Mouse (Mus musculus): ENCODE results near the gene Fam166a. TPM values are rescaled to one million over a fixed set of nuclear protein-coding genes. Genes with fewer than 3 reads are reported as not detected.

The Fam166a gene
- polyA plus RNA-seq, 1 experiment: 0.55 TPM

DNA sequence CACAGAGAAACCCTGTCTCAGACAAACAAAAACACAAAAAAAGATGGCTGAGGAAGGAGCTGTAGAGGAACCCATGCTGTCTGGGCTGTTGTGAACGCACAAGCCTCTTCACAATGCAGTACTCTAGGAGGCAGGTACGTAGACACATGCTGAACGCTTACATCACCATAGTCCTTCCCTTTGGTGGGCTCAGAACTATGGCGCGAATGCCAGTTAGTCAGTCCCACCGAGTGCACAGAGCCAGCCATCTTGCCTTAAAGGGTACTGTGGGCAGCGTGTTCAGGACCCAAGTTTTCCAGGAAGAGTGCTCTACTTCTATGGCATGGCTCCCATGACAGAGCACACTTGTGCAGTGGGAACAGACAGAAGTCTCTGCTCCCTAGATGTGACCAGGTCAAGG lies 34.0 kb upstream of the Fam166a start:
- DNase-seq: no peak
- H3K4me1 ChIP-seq (ENCODE audit: control insufficient read depth, insufficient read depth, low read length): no peaks in the 10 kb centered on the region; the same call in 1 of the 2 replicates
- TF ChIP-seq CTCF (conservative IDR thresholded peaks at IDR 0.05; ENCODE audit: insufficient read depth, insufficient read length, low read depth, low read length) (no peak), POLR2A (IDR thresholded peaks at IDR 0.05; ENCODE audit: low read depth, low read length) (no peak)
- no peak overlapping the region for H3K4me3 ChIP-seq (ENCODE audit: insufficient read depth, low read depth, low read length)
- H3K27me3 ChIP-seq (replicated peaks; ENCODE audit: control insufficient read depth, insufficient read depth, low read length): no peaks in the 10 kb centered on the region
- H3K27ac ChIP-seq (ENCODE audit: insufficient read depth, low read depth, low read length): no peak overlapping the region
- WGBS: 96% methylated on average over 7 of the region's 7 CpGs
- no peaks in the 10 kb centered on the region for H3K36me3 ChIP-seq (ENCODE audit: control insufficient read depth, insufficient read depth, low read length)

DNA sequence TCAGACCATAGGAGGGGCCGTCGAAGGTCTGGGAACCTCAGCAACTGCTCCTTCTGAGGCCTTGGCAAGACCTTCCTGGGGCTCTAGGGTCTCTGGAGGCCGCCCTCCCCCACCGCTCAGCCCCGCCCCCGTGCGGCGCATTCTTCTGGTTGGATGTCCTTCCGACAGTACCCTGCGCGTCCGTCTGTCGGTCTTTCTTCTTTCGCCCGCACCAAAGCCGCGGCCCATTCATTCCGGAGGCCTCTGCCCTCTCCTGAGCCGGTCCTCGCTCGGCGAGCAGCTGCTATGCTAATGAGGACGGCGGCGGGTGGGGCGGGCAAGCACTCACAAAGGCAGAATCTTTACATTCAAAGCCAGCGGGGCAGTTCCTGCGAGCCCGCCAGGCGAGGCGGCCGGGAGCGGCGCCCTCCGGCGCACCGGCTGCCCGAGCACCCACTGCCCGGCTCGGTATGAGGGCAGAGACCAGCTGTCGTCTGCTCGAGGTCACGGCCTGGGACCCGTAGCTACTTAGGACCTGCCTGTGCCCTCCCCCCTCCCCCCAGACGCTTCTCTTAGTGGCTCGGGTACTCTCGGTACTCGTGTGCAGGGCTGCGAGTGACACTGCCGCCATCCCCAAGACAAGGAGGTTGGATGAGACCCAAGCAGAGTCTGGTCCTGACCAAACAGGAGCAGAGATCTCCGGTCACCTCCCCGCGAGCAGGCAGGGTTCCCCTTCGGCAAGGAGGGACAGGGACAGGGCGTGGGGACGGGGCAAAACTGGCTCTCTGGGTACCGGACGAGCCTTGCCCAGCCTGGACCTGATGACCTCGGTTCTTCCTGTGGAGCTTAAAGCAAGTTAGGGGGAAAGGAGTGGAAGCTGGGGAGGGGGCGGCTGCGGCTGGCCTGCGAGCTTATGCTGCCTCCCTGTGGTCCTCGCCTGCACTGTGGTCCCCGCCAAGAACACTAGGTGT lies 32.6 kb upstream of the Fam166a start:
- peak overlapping the region; percentile 40 for H3K4me3 ChIP-seq (ENCODE audit: insufficient read depth, low read depth, low read length)
- H3K4me1 ChIP-seq (ENCODE audit: control insufficient read depth, insufficient read depth, low read length): no peaks in the 10 kb centered on the region; the same call in 1 of the 2 replicates
- TF ChIP-seq POLR2A (IDR thresholded peaks at IDR 0.05; ENCODE audit: low read depth, low read length) (no peak), CTCF (conservative IDR thresholded peaks at IDR 0.05; ENCODE audit: insufficient read depth, insufficient read length, low read depth, low read length) (peak; percentile 54; the same call in 1 of the 2 replicates)
- H3K27me3 ChIP-seq (replicated peaks; ENCODE audit: control insufficient read depth, insufficient read depth, low read length): no peaks in the 10 kb centered on the region
- DNase-seq: peak; percentile 59
- no peaks in the 10 kb centered on the region for H3K36me3 ChIP-seq (ENCODE audit: control insufficient read depth, insufficient read depth, low read length)
- H3K27ac ChIP-seq (ENCODE audit: insufficient read depth, low read depth, low read length): no peak overlapping the region
- 4% methylated on average over 64 of the region's 64 CpGs for WGBS

DNA sequence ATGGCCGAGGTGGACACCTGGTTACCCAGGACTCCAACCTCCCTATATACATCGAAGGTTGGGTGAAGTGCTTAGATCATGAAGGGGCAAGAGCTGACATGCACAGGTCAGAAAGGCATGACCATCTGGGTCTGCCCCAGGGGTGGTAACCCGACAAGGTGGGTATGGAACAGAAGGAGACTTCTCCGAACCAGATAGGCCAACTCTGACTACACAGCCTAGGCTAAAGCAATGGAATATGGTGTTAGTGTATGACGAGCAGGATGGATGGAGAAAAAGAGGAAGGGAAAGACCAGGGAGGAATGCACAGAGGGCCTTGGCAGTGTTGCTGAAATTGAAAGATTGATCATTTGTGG lies 32.0 kb upstream of the Fam166a start:
- H3K4me3 ChIP-seq (ENCODE audit: insufficient read depth, low read depth, low read length): no peak overlapping the region

DNA sequence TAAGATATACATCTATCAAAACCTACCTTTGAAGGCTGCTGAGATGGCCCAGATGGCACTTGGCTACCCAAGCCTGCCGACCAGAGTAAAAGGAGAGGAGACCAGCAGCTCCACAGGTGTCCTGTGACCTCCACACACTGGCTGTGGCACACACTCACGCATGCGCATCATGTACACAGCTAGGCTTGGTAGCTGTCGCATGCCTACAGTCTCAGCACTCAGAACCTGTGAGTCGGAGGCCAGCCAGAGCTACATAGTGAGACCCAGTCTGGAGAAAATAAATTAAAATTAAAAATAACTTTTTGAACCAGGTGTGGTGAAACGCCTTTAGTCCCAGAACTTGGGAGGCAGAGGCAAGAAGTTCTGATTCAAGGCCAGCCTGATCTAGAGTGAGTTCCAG lies 30.7 kb upstream of the Fam166a start:
- Histone ChIP-seq H3K36me3 (ENCODE audit: control insufficient read depth, insufficient read depth, low read length) (no peaks in the 10 kb centered on the region), H3K4me3 (ENCODE audit: insufficient read depth, low read depth, low read length) (no peak overlapping the region), H3K27me3 (replicated peaks; ENCODE audit: control insufficient read depth, insufficient read depth, low read length) (no peaks in the 10 kb centered on the region), H3K4me1 (ENCODE audit: control insufficient read depth, insufficient read depth, low read length) (no peaks in the 10 kb centered on the region; the same call in 1 of the 2 replicates), H3K27ac (ENCODE audit: insufficient read depth, low read depth, low read length) (no peak overlapping the region)
- no peak for DNase-seq
- TF ChIP-seq POLR2A (IDR thresholded peaks at IDR 0.05; ENCODE audit: low read depth, low read length) (no peak), CTCF (conservative IDR thresholded peaks at IDR 0.05; ENCODE audit: insufficient read depth, insufficient read length, low read depth, low read length) (no peak)
- 89% methylated on average over 6 of the region's 6 CpGs for WGBS

More for the DNA sequence above, 32.0 kb upstream of the Fam166a start:
- no peak for DNase-seq
- no peaks in the 10 kb centered on the region for H3K36me3 ChIP-seq (ENCODE audit: control insufficient read depth, insufficient read depth, low read length)
- H3K27ac ChIP-seq (ENCODE audit: insufficient read depth, low read depth, low read length): no peak overlapping the region
- WGBS: 52% methylated on average over 5 of the region's 5 CpGs
- H3K4me1 ChIP-seq (ENCODE audit: control insufficient read depth, insufficient read depth, low read length): no peaks in the 10 kb centered on the region; the same call in 1 of the 2 replicates
- H3K27me3 ChIP-seq (replicated peaks; ENCODE audit: control insufficient read depth, insufficient read depth, low read length): no peaks in the 10 kb centered on the region
- TF ChIP-seq POLR2A (IDR thresholded peaks at IDR 0.05; ENCODE audit: low read depth, low read length) (no peak), CTCF (conservative IDR thresholded peaks at IDR 0.05; ENCODE audit: insufficient read depth, insufficient read length, low read depth, low read length) (no peak)

DNA sequence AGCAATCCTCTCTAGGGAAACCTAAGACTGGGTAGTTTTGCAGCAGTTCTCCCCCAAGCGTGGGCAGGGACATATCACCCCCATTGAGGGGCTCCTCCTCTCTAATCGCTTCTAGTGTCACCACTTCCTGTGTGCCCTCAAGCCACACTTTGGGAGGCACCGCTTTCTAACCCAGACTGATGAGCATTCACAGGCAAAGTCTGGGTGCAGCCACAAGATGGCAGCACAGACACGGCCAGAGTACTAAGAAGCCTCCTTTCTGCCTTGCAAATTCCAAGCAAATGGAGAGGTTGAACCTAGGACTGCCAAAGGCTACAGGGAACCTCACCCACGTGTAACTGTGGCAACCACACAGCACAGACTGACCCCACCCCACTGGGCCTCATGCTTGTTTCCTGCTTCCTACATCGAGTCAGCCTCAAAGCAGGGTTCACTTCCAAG lies 25.2 kb upstream of the Fam166a start:
- WGBS: 0% methylated on average over 6 of the region's 6 CpGs
- Histone ChIP-seq H3K36me3 (ENCODE audit: control insufficient read depth, insufficient read depth, low read length) (no peaks in the 10 kb centered on the region), H3K27ac (ENCODE audit: insufficient read depth, low read depth, low read length) (peak overlapping the region; percentile 21; the same call in 1 of the 2 replicates), H3K4me3 (ENCODE audit: insufficient read depth, low read depth, low read length) (no peak overlapping the region), H3K4me1 (ENCODE audit: control insufficient read depth, insufficient read depth, low read length) (peaks cover 10% of the 10 kb centered on the region; the same call in 1 of the 2 replicates), H3K27me3 (replicated peaks; ENCODE audit: control insufficient read depth, insufficient read depth, low read length) (no peaks in the 10 kb centered on the region)
- TF ChIP-seq POLR2A (IDR thresholded peaks at IDR 0.05; ENCODE audit: low read depth, low read length): no peak
- peak; percentile 99 for TF ChIP-seq CTCF (conservative IDR thresholded peaks at IDR 0.05; ENCODE audit: insufficient read depth, insufficient read length, low read depth, low read length)
- DNase-seq: peak; percentile 94

DNA sequence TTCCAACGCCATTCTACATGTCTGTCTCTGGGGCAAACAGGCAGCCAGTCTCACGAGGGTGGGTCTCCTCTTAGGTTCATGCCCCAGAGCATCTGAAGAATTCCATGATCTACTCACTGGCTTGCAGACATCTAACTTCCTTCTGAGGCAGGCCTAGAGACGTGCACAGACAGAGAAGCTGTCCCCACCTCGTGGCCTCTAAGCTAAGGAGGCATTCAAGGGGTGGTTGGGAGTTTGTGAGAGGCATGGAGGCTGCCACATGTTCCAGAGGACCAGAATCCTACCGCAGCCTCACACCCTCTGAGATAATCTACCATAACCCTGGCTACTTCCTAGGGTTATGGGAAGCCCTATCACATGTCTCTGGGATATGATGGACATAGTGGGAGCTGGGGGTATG lies 24.5 kb upstream of the Fam166a start:
- Histone ChIP-seq H3K36me3 (ENCODE audit: control insufficient read depth, insufficient read depth, low read length) (no peaks in the 10 kb centered on the region), H3K27me3 (replicated peaks; ENCODE audit: control insufficient read depth, insufficient read depth, low read length) (no peaks in the 10 kb centered on the region), H3K4me1 (ENCODE audit: control insufficient read depth, insufficient read depth, low read length) (peaks cover 10% of the 10 kb centered on the region; the same call in 1 of the 2 replicates), H3K27ac (ENCODE audit: insufficient read depth, low read depth, low read length) (peak overlapping the region; percentile 21), H3K4me3 (ENCODE audit: insufficient read depth, low read depth, low read length) (no peak overlapping the region)
- TF ChIP-seq POLR2A (IDR thresholded peaks at IDR 0.05; ENCODE audit: low read depth, low read length): no peak
- no peak for TF ChIP-seq CTCF (conservative IDR thresholded peaks at IDR 0.05; ENCODE audit: insufficient read depth, insufficient read length, low read depth, low read length)
- DNase-seq: no peak
- 61% methylated on average over 5 of the region's 5 CpGs for WGBS

Data from kidney, adult 2 months (tissue).